Mouse (Mus musculus): ENCODE results near the gene Akap11.

The Akap11 gene

GRCm38 (mm10) chr14:78448807-78449406, 87.7 kb downstream of the Akap11 start:
- DNase-seq (ENCODE audit: low read depth, low spot score): no peak

- no peak for DNase-seq (ENCODE audit: low read depth, low spot score)
Observed at GRCm38 (mm10) chr14:78448017-78448416, 88.6 kb downstream of the Akap11 start.

GRCm38 (mm10) chr14:78447542-78447941, 89.1 kb downstream of the Akap11 start:
- no peak for DNase-seq (ENCODE audit: low read depth, low spot score)
